Mouse (Mus musculus): ENCODE measurements around the gene Col25a1.

Gene Col25a1

GRCm38 (mm10) chr3:130161323-130161917 is 30.1 kb downstream of the Col25a1 start:
- DNase-seq (ENCODE audit: low spot score): no peak

- no peak for DNase-seq (ENCODE audit: low spot score)
These were observed 35.6 kb downstream of the Col25a1 start for GRCm38 (mm10) chr3:130166875-130167274.

GRCm38 (mm10) chr3:130172764-130173163 is 41.5 kb downstream of the Col25a1 start:
- no peak for DNase-seq (ENCODE audit: low spot score)

- DNase-seq (ENCODE audit: low spot score): peak; percentile 52
These were observed 49.1 kb downstream of the Col25a1 start for GRCm38 (mm10) chr3:130180181-130180940.

GRCm38 (mm10) chr3:130180964-130181590 is 49.8 kb downstream of the Col25a1 start:
- peak; percentile 10 for DNase-seq (ENCODE audit: low spot score)

GRCm38 (mm10) chr3:130181591-130181980 is 50.3 kb downstream of the Col25a1 start:
- DNase-seq (ENCODE audit: low spot score): no peak

- no peak for DNase-seq (ENCODE audit: low spot score)
These were observed 51.1 kb downstream of the Col25a1 start for GRCm38 (mm10) chr3:130182450-130182849.

- no peak for DNase-seq (ENCODE audit: low spot score)
These were observed 53.8 kb downstream of the Col25a1 start for GRCm38 (mm10) chr3:130185111-130185510.

- no peak for DNase-seq (ENCODE audit: low spot score)
These were observed 56.3 kb downstream of the Col25a1 start for GRCm38 (mm10) chr3:130187588-130187987.

- DNase-seq (ENCODE audit: low spot score): no peak
These were observed 62.1 kb downstream of the Col25a1 start for GRCm38 (mm10) chr3:130193450-130193849.

- DNase-seq (ENCODE audit: low spot score): no peak
These were observed 83.3 kb downstream of the Col25a1 start for GRCm38 (mm10) chr3:130214631-130215030.

- DNase-seq (ENCODE audit: low spot score): no peak
These were observed 84.8 kb downstream of the Col25a1 start for GRCm38 (mm10) chr3:130216141-130216540.

GRCm38 (mm10) chr3:130216646-130217045 is 85.3 kb downstream of the Col25a1 start:
- no peak for DNase-seq (ENCODE audit: low spot score)

- DNase-seq (ENCODE audit: low spot score): no peak
These were observed 86.4 kb downstream of the Col25a1 start for GRCm38 (mm10) chr3:130217705-130218104.

- no peak for DNase-seq (ENCODE audit: low spot score)
These were observed 87.0 kb downstream of the Col25a1 start for GRCm38 (mm10) chr3:130218232-130218728.

- no peak for DNase-seq (ENCODE audit: low spot score)
These were observed 89.5 kb downstream of the Col25a1 start for GRCm38 (mm10) chr3:130220811-130221210.

GRCm38 (mm10) chr3:130228186-130228585 is 96.9 kb downstream of the Col25a1 start:
- DNase-seq (ENCODE audit: low spot score): no peak

GRCm38 (mm10) chr3:130232944-130233343 is 101.6 kb downstream of the Col25a1 start:
- DNase-seq (ENCODE audit: low spot score): no peak

- no peak for DNase-seq (ENCODE audit: low spot score)
These were observed 103.9 kb downstream of the Col25a1 start for GRCm38 (mm10) chr3:130235233-130235632.

GRCm38 (mm10) chr3:130236129-130236528 is 104.8 kb downstream of the Col25a1 start:
- DNase-seq (ENCODE audit: low spot score): no peak

- DNase-seq (ENCODE audit: low spot score): no peak
These were observed 106.6 kb downstream of the Col25a1 start for GRCm38 (mm10) chr3:130237852-130238251.

GRCm38 (mm10) chr3:130241924-130242323 is 110.6 kb downstream of the Col25a1 start:
- DNase-seq (ENCODE audit: low spot score): no peak

Measured in urinary bladder, postnatal 10 days (tissue).